Mouse (Mus musculus) E14TG2a.4 (cell line): Measurements from ENCODE around the gene Ralgapa2.

Experiments used
- CTCF ChIP-seq: conservative IDR thresholded peaks from 2 replicates; pipeline ENCODE4 v1.5.1; 2014; ENCODE audit warnings: low read length
- POU5F1 ChIP-seq: IDR thresholded peaks from 2 replicates; pipeline ENCODE4 v1.6.1; 2014; ENCODE audit warnings: low read length, borderline replicate concordance

DNA sequence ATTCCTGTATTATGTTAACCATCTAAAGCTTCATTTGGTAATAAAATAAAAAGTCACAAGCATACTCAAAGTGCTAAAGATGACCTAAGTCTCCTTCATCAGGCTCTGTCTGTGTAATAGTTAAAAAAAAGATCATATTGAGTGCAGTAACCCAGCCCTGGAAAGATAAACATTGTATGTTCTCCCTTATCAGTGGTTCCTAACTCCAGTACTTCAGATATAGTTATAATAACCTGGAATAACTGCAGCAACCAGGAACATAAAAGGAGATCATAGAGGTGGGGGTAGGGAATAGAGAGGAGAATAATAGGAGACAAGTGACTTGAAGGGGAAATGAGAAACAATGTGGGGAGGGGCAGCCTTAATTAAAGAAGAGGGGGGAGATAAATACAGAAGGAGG, 44.0 kb upstream of the Ralgapa2 start:
- no peak for TF ChIP-seq CTCF
- TF ChIP-seq POU5F1 = no peak
